Mouse (Mus musculus) skeletal muscle tissue, postnatal 0 days (tissue): ENCODE data around the gene Lrrn4cl. TPM values are rescaled to one million over a fixed set of nuclear protein-coding genes. Genes with fewer than 3 reads are reported as not detected.

ENCODE experiments used
- microRNA-seq, 2 experiments: library from miRNA; unstranded; fragments of <30 nt; microRNA quantifications; one replicate each; pipeline ENCODE4; 2016
- polyA plus RNA-seq: library from polyadenylated mRNA; unstranded; fragments of >200 nt; fragmentation: Nextera tagmentation; extraction: Ambion mirVana; gene quantifications from 2 replicates; pipeline ENCODE4 v1.2.1, GENCODE M21; 2015

The Lrrn4cl gene
- polyA plus RNA-seq, 1 experiment from 2014 or later = 11.7 TPM

Small RNA genes lying within 50 kb of the gene (microRNA-seq; reads per million reads assigned to microRNA genes)
- gene Mir5136 = 0 to 0.21 reads per million in 2 experiments

Other genes starting within 250 kb of the Lrrn4cl start
- gene Slc22a6, start 232.7 kb upstream of the Lrrn4cl start, polyA plus RNA-seq = not detected in 2 replicates
- gene Chrm1, start 187.0 kb upstream of the Lrrn4cl start, polyA plus RNA-seq = 0.02 and 0.03 TPM in 2 replicates
- 43.4 and 65.1 TPM in 2 replicates for gene Slc3a2, start 127.4 kb upstream of the Lrrn4cl start, polyA plus RNA-seq
- gene Wdr74, start 114.9 kb upstream of the Lrrn4cl start, polyA plus RNA-seq = 39.3 and 41.2 TPM in 2 replicates
- 0.66 TPM in 1 of 2 replicates, not detected in the other for gene 1700092M07Rik, start 110.0 kb upstream of the Lrrn4cl start, polyA plus RNA-seq
- 66.0 and 69.0 TPM in 2 replicates for gene Stx5a, start 109.4 kb upstream of the Lrrn4cl start, polyA plus RNA-seq
- 54.0 and 56.1 TPM in 2 replicates for gene Nxf1, start 93.7 kb upstream of the Lrrn4cl start, polyA plus RNA-seq
- 154 and 161 TPM in 2 replicates for gene Tmem223, start 79.8 kb upstream of the Lrrn4cl start, polyA plus RNA-seq
- 45.0 and 52.0 TPM in 2 replicates for gene Tmem179b, start 76.3 kb upstream of the Lrrn4cl start, polyA plus RNA-seq
- gene Taf6l, start 64.4 kb upstream of the Lrrn4cl start, polyA plus RNA-seq = 13.8 and 14.2 TPM in 2 replicates
- gene Polr2g, start 52.2 kb upstream of the Lrrn4cl start, polyA plus RNA-seq = 106 and 107 TPM in 2 replicates
- gene Zbtb3, start 48.2 kb upstream of the Lrrn4cl start, polyA plus RNA-seq = 1.4 and 1.6 TPM in 2 replicates
- gene Ttc9c, start 31.4 kb upstream of the Lrrn4cl start, polyA plus RNA-seq = 18.6 and 18.7 TPM in 2 replicates
- gene Hnrnpul2, start 30.8 kb upstream of the Lrrn4cl start, polyA plus RNA-seq = 2.9 and 3.4 TPM in 2 replicates
- gene AC129217.1, start 21.0 kb upstream of the Lrrn4cl start, polyA plus RNA-seq = not detected in 2 replicates
- gene Bscl2, start 13.3 kb upstream of the Lrrn4cl start, polyA plus RNA-seq = 25.2 and 79.5 TPM in 2 replicates
- gene Gng3, start 11.6 kb upstream of the Lrrn4cl start, polyA plus RNA-seq = 0.43 and 0.46 TPM in 2 replicates
- gene Ubxn1, start 20.7 kb downstream of the Lrrn4cl start, polyA plus RNA-seq = 164 and 180 TPM in 2 replicates
- 91.7 and 93.1 TPM in 2 replicates for gene Uqcc3, start 30.2 kb downstream of the Lrrn4cl start, polyA plus RNA-seq
- gene Lbhd1, start 33.0 kb downstream of the Lrrn4cl start, polyA plus RNA-seq = 28.4 and 33.6 TPM in 2 replicates
- not detected in 2 replicates for gene Gm49403, start 33.2 kb downstream of the Lrrn4cl start, polyA plus RNA-seq
- 34.6 and 42.1 TPM in 2 replicates for gene 1810009A15Rik, start 38.1 kb downstream of the Lrrn4cl start, polyA plus RNA-seq
- gene Gm49416, start 38.2 kb downstream of the Lrrn4cl start, polyA plus RNA-seq = not detected in 2 replicates
- gene Ints5, start 42.2 kb downstream of the Lrrn4cl start, polyA plus RNA-seq = 14.6 and 15.7 TPM in 2 replicates
- 23.3 and 26.7 TPM in 2 replicates for gene Ganab, start 47.3 kb downstream of the Lrrn4cl start, polyA plus RNA-seq
- gene B3gat3, start 69.6 kb downstream of the Lrrn4cl start, polyA plus RNA-seq = 25.2 and 29.5 TPM in 2 replicates
- 3.1 and 3.5 TPM in 2 replicates for gene Rom1, start 78.6 kb downstream of the Lrrn4cl start, polyA plus RNA-seq
- 12.5 and 14.2 TPM in 2 replicates for gene Eml3, start 78.8 kb downstream of the Lrrn4cl start, polyA plus RNA-seq
- gene Mta2, start 91.1 kb downstream of the Lrrn4cl start, polyA plus RNA-seq = 51.8 and 59.1 TPM in 2 replicates
- gene Tut1, start 103.1 kb downstream of the Lrrn4cl start, polyA plus RNA-seq = 13.4 and 14.3 TPM in 2 replicates
- gene Eef1g, start 116.3 kb downstream of the Lrrn4cl start, polyA plus RNA-seq = 377 and 401 TPM in 2 replicates
- 65.9 and 67.3 TPM in 2 replicates for gene Ahnak, start 138.5 kb downstream of the Lrrn4cl start, polyA plus RNA-seq
- gene Scgb1a1, start 237.2 kb downstream of the Lrrn4cl start, polyA plus RNA-seq = 1.4 and 2.8 TPM in 2 replicates